ENCODE assay signal across 8 mouse cellular contexts in genomic region chr10:112926961-112927360, GRCm38 (mm10). TPM values are rescaled to one million over a fixed set of nuclear protein-coding genes. Genes with fewer than 3 reads are reported as not detected.
DNase-seq lines count a peak whose midpoint lies in the region; ATAC-seq and TF ChIP-seq lines count a peak whose summit lies in the region.

No protein-coding gene starts in this region.

- DNase-seq in kidney, postnatal 0 days (ENCODE audit: low spot score): no peak
- DNase-seq in kidney, postnatal 14 days: no peak
- no peak for DNase-seq in spleen, postnatal 10 days (ENCODE audit: low spot score in 2 of 2)
- DNase-seq in gastrocnemius, postnatal 14 days: no peak
- DNase-seq in cerebellum, adult 18-20 months: no peak

- intact Hi-C loops in gastrocnemius, postnatal 14 days (cut with DNase I; ENCODE audit: low total_unique reads): no loop called here

- no peaks in the 10 kb centered on the region for H3K27me3 ChIP-seq in kidney, postnatal 0 days (ENCODE audit: insufficient read depth, low read length)
- H3K27me3 ChIP-seq in forebrain, embryonic 12.5 days: no peaks in the 10 kb centered on the region
- H3K27me3 ChIP-seq in limb, embryonic 15.5 days: no peaks in the 10 kb centered on the region
- no peaks in the 10 kb centered on the region for H3K27me3 ChIP-seq in small intestine, adult 2 months (ENCODE audit: control insufficient read depth, insufficient read depth, low read length)

- TF ChIP-seq CTCF in kidney, postnatal 0 days (IDR thresholded peaks at IDR 0.05; ENCODE audit: low read depth): no peak
- TF ChIP-seq CTCF in small intestine, adult 2 months (IDR thresholded peaks at IDR 0.05; ENCODE audit: extremely low read depth, insufficient read length, insufficient replicate concordance, low read depth, low read length): no peak

- ATAC-seq in kidney, postnatal 0 days (replicated peaks; ENCODE audit: low FRiP score, low read depth): no peak
- no peak for ATAC-seq in forebrain, embryonic 12.5 days (ENCODE audit: low FRiP score)
- no peak for ATAC-seq in limb, embryonic 15.5 days (ENCODE audit: insufficient number of reproducible peaks, low FRiP score, low TSS enrichment, low read depth)

- TF ChIP-seq POLR2A in small intestine, adult 2 months (IDR thresholded peaks at IDR 0.05; ENCODE audit: low read depth, low read length): no peak

- H3K27ac ChIP-seq in kidney, postnatal 0 days: no peak overlapping the region
- H3K27ac ChIP-seq in forebrain, embryonic 12.5 days: no peak overlapping the region
- no peak overlapping the region for H3K27ac ChIP-seq in limb, embryonic 15.5 days
- H3K27ac ChIP-seq in small intestine, adult 2 months (ENCODE audit: insufficient read depth, low read depth, low read length): no peak overlapping the region

- peaks cover 9% of the 10 kb centered on the region for H3K36me3 ChIP-seq in kidney, postnatal 0 days (ENCODE audit: insufficient read depth, low read length)
- peaks cover 39% of the 10 kb centered on the region for H3K36me3 ChIP-seq in forebrain, embryonic 12.5 days (replicated peaks)
- H3K36me3 ChIP-seq in limb, embryonic 15.5 days: peaks cover 25% of the 10 kb centered on the region
- H3K36me3 ChIP-seq in small intestine, adult 2 months (ENCODE audit: control insufficient read depth, insufficient read depth, low read length): peaks cover 12% of the 10 kb centered on the region

- H3K9me3 ChIP-seq in kidney, postnatal 0 days (replicated peaks; ENCODE audit: low read length): no peaks in the 10 kb centered on the region
- no peaks in the 10 kb centered on the region for H3K9me3 ChIP-seq in forebrain, embryonic 12.5 days
- H3K9me3 ChIP-seq in limb, embryonic 15.5 days: no peaks in the 10 kb centered on the region

- H3K4me3 ChIP-seq in kidney, postnatal 0 days (replicated peaks; ENCODE audit: low read depth, low read length): no peak overlapping the region
- peak overlapping the region; percentile 77 for H3K4me3 ChIP-seq in forebrain, embryonic 12.5 days (replicated peaks)
- no peak overlapping the region for H3K4me3 ChIP-seq in limb, embryonic 15.5 days
- H3K4me3 ChIP-seq in small intestine, adult 2 months (ENCODE audit: low read depth, low read length): peak overlapping the region; percentile 43

- H3K4me1 ChIP-seq in kidney, postnatal 0 days (replicated peaks; ENCODE audit: insufficient read depth, low read length): no peaks in the 10 kb centered on the region; the same call in 1 of the 2 replicates
- peaks cover 25% of the 10 kb centered on the region for H3K4me1 ChIP-seq in forebrain, embryonic 12.5 days
- peaks cover 20% of the 10 kb centered on the region for H3K4me1 ChIP-seq in limb, embryonic 15.5 days
- peaks cover 14% of the 10 kb centered on the region for H3K4me1 ChIP-seq in small intestine, adult 2 months (ENCODE audit: control insufficient read depth, insufficient read depth, insufficient read length, low read length)

- peak overlapping the region; percentile 77 for H3K4me2 ChIP-seq in kidney, postnatal 0 days (ENCODE audit: low read length)
- H3K4me2 ChIP-seq in forebrain, embryonic 12.5 days: peak overlapping the region; percentile 73
- H3K4me2 ChIP-seq in limb, embryonic 15.5 days: peak overlapping the region; percentile 72; the same call in 1 of the 2 replicates

- no peak overlapping the region for H3K9ac ChIP-seq in kidney, postnatal 0 days (ENCODE audit: low read depth, low read length)
- H3K9ac ChIP-seq in forebrain, embryonic 12.5 days: no peak overlapping the region
- H3K9ac ChIP-seq in limb, embryonic 15.5 days: no peak overlapping the region

RNA-seq across cellular contexts. Expression of gene Atxn7l3b, which starts 1.8 kb away (rescaled TPM):
- polyA plus RNA-seq in kidney, postnatal 0 days (2015; fragmentation: Nextera tagmentation; extraction: Ambion mirVana): 237 and 244 TPM in 2 replicates
- 357 and 385 TPM in 2 replicates for polyA plus RNA-seq in forebrain, embryonic 12.5 days (2016; fragmentation: Nextera tagmentation; extraction: Ambion mirVana)
- polyA plus RNA-seq in limb, embryonic 15.5 days (2015; fragmentation: Nextera tagmentation; extraction: Ambion mirVana): 207 and 231 TPM in 2 replicates
- polyA plus RNA-seq in small intestine, adult 2 months (2012; rRNA removed): 10.4 and 39.6 TPM in 2 replicates
- total RNA-seq in gastrocnemius, postnatal 14 days (2021): 10 to 100 TPM; 27.8 to 29.4 TPM

Comparison
In these comparisons a context has a peak if more than half of its experiments do, and no peak if none do; other contexts are left out.
1. H3K4me3 ChIP-seq: peak in forebrain, embryonic 12.5 days (single experiment) and small intestine, adult 2 months (single experiment); none in kidney, postnatal 0 days (single experiment) and limb, embryonic 15.5 days (single experiment).
2. Peak in every context shown above with its lines, with median percentiles within 50 percentile points of each other: H3K4me2 ChIP-seq.